Mouse (Mus musculus) C2C12 (cell line): ENCODE results near the gene Gorasp2. TPM values are rescaled to one million over a fixed set of nuclear protein-coding genes. Genes with fewer than 3 reads are reported as not detected.

ENCODE experiments used
- H3K27me3 ChIP-seq: one replicate; pipeline ENCODE4 v1.6.1; 2011; ENCODE audit not compliant: control insufficient read depth, insufficient read depth, insufficient read length
- H3K36me3 ChIP-seq: one replicate; pipeline ENCODE4 v1.6.1; 2011; ENCODE audit not compliant: control insufficient read depth, insufficient read depth
- H3K4me3 ChIP-seq: one replicate; pipeline ENCODE4 v1.5.1; 2011; ENCODE audit warnings: mild to moderate bottlenecking, control low read depth; ENCODE audit not compliant: poor library complexity, insufficient read depth, severe bottlenecking
- H3K79me2 ChIP-seq: one replicate; pipeline ENCODE4 v1.6.1; 2011; ENCODE audit not compliant: control insufficient read depth, insufficient read depth
- H3K79me3 ChIP-seq: one replicate; pipeline ENCODE4 v1.6.1; 2011; ENCODE audit warnings: low read depth, control low read depth
- H3ac ChIP-seq: one replicate; pipeline ENCODE3; 2011; ENCODE audit warnings: low read depth; ENCODE audit not compliant: control insufficient read depth, insufficient read length
- CEBPB ChIP-seq: IDR thresholded peaks from one replicate; pipeline ENCODE4 v1.6.1; 2011; ENCODE audit warnings: low read depth, mild to moderate bottlenecking, control low read depth, moderate library complexity
- CTCF ChIP-seq: IDR thresholded peaks from one replicate; pipeline ENCODE4 v1.5.1; 2011; ENCODE audit not compliant: control insufficient read depth, insufficient read depth, insufficient read length
- FOSL1 ChIP-seq: IDR thresholded peaks from one replicate; pipeline ENCODE4 v1.8.0; 2011; ENCODE audit warnings: mild to moderate bottlenecking, low read length; ENCODE audit not compliant: poor library complexity, insufficient read depth, severe bottlenecking
- MAX ChIP-seq: IDR thresholded peaks from one replicate; pipeline ENCODE4 v1.6.1; 2011; ENCODE audit warnings: mild to moderate bottlenecking, control low read depth
- MYOD1 ChIP-seq: IDR thresholded peaks from one replicate; pipeline ENCODE4 v1.6.1; 2011; ENCODE audit warnings: low read depth; ENCODE audit not compliant: control insufficient read depth, insufficient read length
- MYOG ChIP-seq: IDR thresholded peaks from one replicate; pipeline ENCODE4 v1.6.1; 2011; ENCODE audit not compliant: control insufficient read depth, insufficient read length; ENCODE audit errors: extremely low read depth
- USF1 ChIP-seq: IDR thresholded peaks from one replicate; pipeline ENCODE4 v1.6.1; 2011; ENCODE audit warnings: low read depth, mild to moderate bottlenecking, control low read depth, moderate library complexity
- polyA plus RNA-seq: library from polyadenylated mRNA; unstranded; fragments of >200 nt; fragmentation: generic; extraction: Trizol; gene quantifications from one replicate; pipeline ENCODE4 v1.2.1, GENCODE M21; 2012; ENCODE audit warnings: missing spikeins

The Gorasp2 gene
- polyA plus RNA-seq, 1 experiment: 114 TPM

- H3K79me2 ChIP-seq: no peaks in the 10 kb centered on the region
- H3K27me3 ChIP-seq: peaks cover 4% of the 10 kb centered on the region
- H3K36me3 ChIP-seq: no peaks in the 10 kb centered on the region
- TF ChIP-seq CTCF (no peak), USF1 (no peak), CEBPB (no peak), MAX (no peak)
- H3K4me3 ChIP-seq: no peak overlapping the region
- no peaks in the 10 kb centered on the region for H3K79me3 ChIP-seq
- H3ac ChIP-seq: no peak overlapping the region
These were observed 41.2 kb upstream of the Gorasp2 start for GRCm38 (mm10) chr2:70620225-70620624.

DNA sequence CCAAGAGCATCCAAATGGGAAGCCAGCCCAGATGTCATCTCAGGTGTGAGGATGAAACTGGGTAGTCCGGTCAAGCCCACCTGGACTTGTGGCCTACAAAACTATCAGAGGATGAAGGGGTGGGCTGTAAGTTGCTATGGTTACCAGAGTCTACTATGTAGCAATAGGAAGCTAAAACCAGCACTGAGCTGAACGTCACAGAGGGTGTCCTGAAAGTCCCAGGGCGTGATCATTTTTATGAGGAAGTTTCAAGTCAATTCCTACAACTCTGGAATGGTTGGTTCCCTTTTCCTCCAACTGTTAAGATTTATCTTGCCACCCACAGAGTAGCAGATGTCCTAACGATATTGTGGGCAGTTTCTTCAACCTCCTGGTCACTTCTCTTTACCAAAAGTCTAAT, 39.1 kb upstream of the Gorasp2 start:
- Histone ChIP-seq H3K79me3 (no peaks in the 10 kb centered on the region), H3K4me3 (no peak overlapping the region), H3K79me2 (no peaks in the 10 kb centered on the region), H3K36me3 (no peaks in the 10 kb centered on the region), H3ac (no peak overlapping the region), H3K27me3 (peaks cover 4% of the 10 kb centered on the region)
- TF ChIP-seq MYOG (no peak), FOSL1 (no peak), CEBPB (no peak), CTCF (no peak), MYOD1 (no peak), MAX (no peak), USF1 (no peak)

DNA sequence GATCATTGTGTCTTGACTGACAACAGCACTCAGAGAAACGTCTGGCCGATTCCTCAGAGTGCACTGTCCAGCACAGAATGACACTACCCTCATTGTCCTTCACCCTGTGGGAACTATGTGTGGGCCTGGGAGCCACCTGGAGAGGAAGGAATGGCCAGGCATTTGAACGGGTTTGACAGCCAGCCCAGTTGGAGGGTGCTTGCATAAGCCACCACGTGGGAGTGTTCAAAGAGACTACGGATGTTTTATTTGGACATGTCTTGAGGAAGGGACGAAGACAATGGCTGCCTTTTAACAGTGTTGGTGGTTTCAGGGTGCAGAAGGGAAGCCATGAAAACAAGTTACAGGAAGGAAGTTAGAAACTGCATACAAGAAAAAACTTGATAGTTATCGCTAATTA, 35.6 kb upstream of the Gorasp2 start:
- Histone ChIP-seq H3K27me3 (peaks cover 6% of the 10 kb centered on the region), H3ac (no peak overlapping the region), H3K36me3 (no peaks in the 10 kb centered on the region), H3K4me3 (no peak overlapping the region), H3K79me3 (no peaks in the 10 kb centered on the region), H3K79me2 (no peaks in the 10 kb centered on the region)
- TF ChIP-seq MYOD1 (no peak), FOSL1 (no peak), MAX (no peak), MYOG (no peak), USF1 (no peak), CEBPB (no peak), CTCF (no peak)

- Histone ChIP-seq H3K79me2 (no peaks in the 10 kb centered on the region), H3ac (no peak overlapping the region), H3K79me3 (no peaks in the 10 kb centered on the region), H3K27me3 (peaks cover 3% of the 10 kb centered on the region), H3K36me3 (no peaks in the 10 kb centered on the region), H3K4me3 (no peak overlapping the region)
- TF ChIP-seq MAX (no peak), USF1 (no peak)
These were observed 33.0 kb upstream of the Gorasp2 start for GRCm38 (mm10) chr2:70628397-70628796.

DNA sequence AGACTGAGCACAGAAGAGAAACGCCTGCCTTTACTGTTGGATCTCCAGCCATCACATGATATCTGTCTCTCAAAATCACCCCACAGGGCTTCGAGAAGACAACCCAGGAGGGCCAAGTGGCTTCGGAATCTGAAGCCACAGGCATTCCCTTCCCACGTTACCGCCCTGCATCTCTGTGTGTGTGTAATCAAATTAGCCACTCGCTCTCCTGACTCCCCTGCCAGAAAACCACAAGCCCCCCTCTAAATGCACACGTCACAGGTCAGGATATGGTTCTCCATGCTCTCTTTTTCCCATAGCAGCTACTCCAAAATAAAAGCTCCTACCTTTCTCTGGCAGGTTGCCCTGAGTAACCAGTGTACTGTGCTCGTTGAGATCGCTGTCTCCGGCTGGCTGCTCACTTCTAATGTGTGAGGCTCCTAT, 32.0 kb upstream of the Gorasp2 start:
- Histone ChIP-seq H3ac (no peak overlapping the region), H3K4me3 (no peak overlapping the region), H3K36me3 (no peaks in the 10 kb centered on the region), H3K79me3 (no peaks in the 10 kb centered on the region), H3K79me2 (no peaks in the 10 kb centered on the region), H3K27me3 (peaks cover 3% of the 10 kb centered on the region)
- no peak for TF ChIP-seq USF1
- no peak for TF ChIP-seq CEBPB
- no peak for TF ChIP-seq FOSL1
- no peak for TF ChIP-seq CTCF
- TF ChIP-seq MAX: no peak
- no peak for TF ChIP-seq MYOD1
- TF ChIP-seq MYOG: no peak

- Histone ChIP-seq H3K79me2 (no peaks in the 10 kb centered on the region), H3K4me3 (no peak overlapping the region), H3K27me3 (peaks cover 3% of the 10 kb centered on the region), H3K79me3 (no peaks in the 10 kb centered on the region), H3K36me3 (no peaks in the 10 kb centered on the region), H3ac (no peak overlapping the region)
- TF ChIP-seq CTCF (no peak), CEBPB (no peak), MYOD1 (no peak), USF1 (no peak), FOSL1 (no peak), MAX (no peak), MYOG (no peak)
These were observed 31.5 kb upstream of the Gorasp2 start for GRCm38 (mm10) chr2:70629921-70630320.

GRCm38 (mm10) chr2:70631321-70631720, 30.1 kb upstream of the Gorasp2 start:
- Histone ChIP-seq H3K79me2 (no peaks in the 10 kb centered on the region), H3K27me3 (peaks cover 3% of the 10 kb centered on the region), H3K79me3 (no peaks in the 10 kb centered on the region), H3ac (no peak overlapping the region), H3K36me3 (no peaks in the 10 kb centered on the region), H3K4me3 (no peak overlapping the region)
- TF ChIP-seq MYOG (no peak), CEBPB (no peak), MYOD1 (no peak)
